Mouse (Mus musculus): ENCODE measurements around the gene Aebp2. TPM values are rescaled to one million over a fixed set of nuclear protein-coding genes. Genes with fewer than 3 reads are reported as not detected.
A peak's percentile ranks its signal among the peaks of the same experiment; 100 is the strongest.

The Aebp2 gene
- polyA plus RNA-seq, 1 experiment from 2014 or later, result 7.3 TPM

DNA sequence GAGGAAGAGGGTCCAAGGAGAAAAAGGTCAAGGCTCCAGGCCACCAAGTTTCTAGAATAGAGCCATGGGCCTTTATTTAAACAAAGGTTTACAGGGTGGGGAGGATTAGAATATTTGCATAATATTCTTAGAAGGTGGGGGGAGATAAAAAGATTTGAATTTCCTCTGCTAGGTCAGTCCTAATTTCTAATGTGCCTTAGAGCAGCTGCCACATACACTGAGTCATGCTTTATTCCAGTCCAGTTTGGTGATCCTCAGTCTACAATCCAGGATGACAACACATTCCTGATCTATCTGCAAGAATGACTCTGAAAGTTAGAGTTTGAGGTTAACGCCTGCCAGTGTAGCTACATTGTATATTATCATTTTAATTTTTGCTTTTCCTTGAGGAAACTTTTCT lies 841 bp upstream of the Aebp2 start:
- Histone ChIP-seq H3K4me3 (ENCODE audit: low read depth, low read length) (no peak overlapping the region), H3K9me3 (ENCODE audit: control insufficient read depth, low read length) (no peaks in the 10 kb centered on the region), H3K4me2 (replicated peaks; ENCODE audit: low read depth) (no peak overlapping the region), H3K27me3 (ENCODE audit: control insufficient read depth, insufficient read depth, low read length) (no peaks in the 10 kb centered on the region), H3K27ac (replicated peaks) (peak overlapping the region; percentile 80), H3K4me1 (replicated peaks; ENCODE audit: control insufficient read depth, insufficient read depth) (peaks cover 3% of the 10 kb centered on the region; the same call in 1 of the 2 replicates), H3K36me3 (ENCODE audit: control insufficient read depth, insufficient read depth, low read length) (no peaks in the 10 kb centered on the region), H3K9ac (ENCODE audit: low read length) (no peak overlapping the region)
- 86% methylated on average over 1 of the region's 1 CpGs for WGBS
- no peak for ATAC-seq (ENCODE audit: low FRiP score, low TSS enrichment)
- no peak for DNase-seq (ENCODE audit: low spot score)
- no peak for TF ChIP-seq CTCF (IDR thresholded peaks at IDR 0.05; ENCODE audit: low read depth)
- TF ChIP-seq EP300 (optimal IDR thresholded peaks at IDR 0.05), result no peak

DNA sequence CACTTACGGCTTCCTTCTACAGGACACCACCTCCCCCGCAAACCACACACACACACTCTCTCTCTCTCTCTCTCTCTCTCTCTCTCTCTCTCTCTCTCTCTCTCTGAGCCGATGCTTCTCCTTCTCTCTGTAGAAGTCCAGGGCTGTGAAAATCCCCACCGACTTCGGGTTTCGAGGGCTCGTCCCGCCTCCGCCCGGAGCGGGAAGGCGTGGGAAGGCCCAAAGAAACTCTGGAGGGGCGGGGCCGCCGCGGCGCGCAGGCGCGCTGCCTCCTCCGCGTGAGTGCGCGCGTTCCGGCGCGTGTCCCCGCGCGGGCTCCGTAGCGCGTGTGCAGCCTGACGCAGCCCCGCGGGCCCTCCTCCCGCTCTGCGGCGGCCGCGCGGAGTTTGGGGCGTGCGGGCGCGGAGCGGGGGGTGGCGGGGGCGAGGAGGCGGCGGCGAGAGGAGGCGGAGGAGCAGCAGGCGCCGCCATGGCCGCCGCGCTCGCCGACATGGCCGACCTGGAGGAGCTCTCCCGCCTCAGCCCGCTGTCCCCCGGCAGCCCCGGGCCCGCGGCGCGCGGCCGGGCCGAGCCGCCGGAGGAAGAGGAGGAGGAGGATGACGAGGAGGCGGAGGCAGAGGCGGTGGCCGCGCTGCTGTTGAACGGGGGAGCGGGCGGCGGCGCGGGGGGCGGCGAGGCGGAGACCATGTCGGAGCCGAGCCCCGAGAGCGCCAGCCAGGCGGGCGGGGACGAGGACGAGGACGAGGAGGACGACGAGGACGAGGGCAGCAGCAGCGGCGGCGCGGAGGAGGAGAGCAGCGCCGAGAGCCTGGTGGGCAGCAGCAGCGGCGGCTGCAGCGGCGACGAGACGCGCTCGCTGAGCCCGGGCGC lies 998 bp downstream of the Aebp2 start:
- Histone ChIP-seq H3K9ac (ENCODE audit: low read length) (peak overlapping the region; percentile 97), H3K36me3 (ENCODE audit: control insufficient read depth, insufficient read depth, low read length) (no peaks in the 10 kb centered on the region), H3K27me3 (ENCODE audit: control insufficient read depth, insufficient read depth, low read length) (no peaks in the 10 kb centered on the region), H3K27ac (replicated peaks) (peak overlapping the region; percentile 97), H3K4me2 (replicated peaks; ENCODE audit: low read depth) (peak overlapping the region; percentile 75), H3K4me3 (ENCODE audit: low read depth, low read length) (peak overlapping the region; percentile 94), H3K9me3 (ENCODE audit: control insufficient read depth, low read length) (no peaks in the 10 kb centered on the region), H3K4me1 (replicated peaks; ENCODE audit: control insufficient read depth, insufficient read depth) (peaks cover 3% of the 10 kb centered on the region; the same call in 1 of the 2 replicates)
- ATAC-seq (ENCODE audit: low FRiP score, low TSS enrichment), result peak; percentile 95
- TF ChIP-seq EP300 (optimal IDR thresholded peaks at IDR 0.05) (no peak), CTCF (IDR thresholded peaks at IDR 0.05; ENCODE audit: low read depth) (no peak)
- peak; percentile 95 for DNase-seq (ENCODE audit: low spot score)
- under 1% methylated on average over 96 of the region's 117 CpGs for WGBS

DNA sequence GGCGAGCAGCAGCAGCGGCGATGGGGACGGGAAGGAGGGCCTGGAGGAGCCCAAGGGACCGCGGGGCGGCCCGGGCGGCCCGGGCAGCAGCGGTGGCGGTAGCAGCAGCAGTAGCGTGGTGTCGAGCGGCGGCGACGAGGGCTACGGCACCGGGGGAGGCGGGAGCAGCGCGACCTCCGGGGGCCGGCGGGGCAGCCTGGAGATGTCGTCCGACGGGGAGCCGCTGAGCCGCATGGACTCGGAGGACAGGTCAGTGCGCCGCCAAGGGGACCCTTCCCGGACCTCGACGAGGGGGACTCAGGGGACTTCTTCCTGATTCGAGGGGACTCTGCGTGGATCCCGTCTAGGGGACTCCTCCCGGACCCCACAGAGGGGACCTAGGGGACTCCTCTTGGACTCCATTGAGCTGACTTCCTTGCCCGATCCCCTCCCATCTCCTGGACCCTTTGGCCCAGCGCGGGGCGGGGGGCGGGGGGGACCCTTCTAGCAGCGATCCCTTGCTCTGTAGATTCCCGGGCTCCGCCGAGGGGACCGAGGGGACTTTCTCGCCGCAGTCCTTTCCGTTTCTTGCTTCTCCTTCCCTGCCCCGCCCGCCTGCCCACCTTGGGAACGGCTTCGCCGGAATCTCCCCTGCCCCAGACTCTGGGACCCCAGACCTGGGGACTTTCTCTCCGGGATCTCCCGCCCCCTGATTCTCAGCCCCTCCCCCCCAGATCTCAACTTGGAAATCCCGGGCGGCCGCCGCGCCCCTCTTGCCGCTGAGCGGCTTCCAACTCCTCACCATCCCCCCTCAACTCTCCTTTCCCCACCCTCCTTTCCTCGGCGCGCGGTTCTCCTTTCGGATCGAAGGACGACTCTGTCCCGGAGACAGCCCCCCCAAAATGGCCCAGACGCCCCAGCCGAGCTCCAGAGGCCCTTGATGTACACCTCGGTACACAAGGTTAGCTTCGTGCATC lies 1.9 kb downstream of the Aebp2 start:
- Histone ChIP-seq H3K36me3 (ENCODE audit: control insufficient read depth, insufficient read depth, low read length) (no peaks in the 10 kb centered on the region), H3K4me2 (replicated peaks; ENCODE audit: low read depth) (peak overlapping the region; percentile 75), H3K27ac (replicated peaks) (peak overlapping the region; percentile 97), H3K4me1 (replicated peaks; ENCODE audit: control insufficient read depth, insufficient read depth) (peaks cover 3% of the 10 kb centered on the region; the same call in 1 of the 2 replicates), H3K9me3 (ENCODE audit: control insufficient read depth, low read length) (no peaks in the 10 kb centered on the region), H3K9ac (ENCODE audit: low read length) (peak overlapping the region; percentile 97), H3K4me3 (ENCODE audit: low read depth, low read length) (peak overlapping the region; percentile 94), H3K27me3 (ENCODE audit: control insufficient read depth, insufficient read depth, low read length) (no peaks in the 10 kb centered on the region)
- no peak for TF ChIP-seq CTCF (IDR thresholded peaks at IDR 0.05; ENCODE audit: low read depth)
- TF ChIP-seq EP300 (optimal IDR thresholded peaks at IDR 0.05), result no peak
- DNase-seq (ENCODE audit: low spot score) (peak; percentile 57), ATAC-seq (ENCODE audit: low FRiP score, low TSS enrichment) (peak; percentile 27)
- under 1% methylated on average over 67 of the region's 80 CpGs for WGBS

DNA sequence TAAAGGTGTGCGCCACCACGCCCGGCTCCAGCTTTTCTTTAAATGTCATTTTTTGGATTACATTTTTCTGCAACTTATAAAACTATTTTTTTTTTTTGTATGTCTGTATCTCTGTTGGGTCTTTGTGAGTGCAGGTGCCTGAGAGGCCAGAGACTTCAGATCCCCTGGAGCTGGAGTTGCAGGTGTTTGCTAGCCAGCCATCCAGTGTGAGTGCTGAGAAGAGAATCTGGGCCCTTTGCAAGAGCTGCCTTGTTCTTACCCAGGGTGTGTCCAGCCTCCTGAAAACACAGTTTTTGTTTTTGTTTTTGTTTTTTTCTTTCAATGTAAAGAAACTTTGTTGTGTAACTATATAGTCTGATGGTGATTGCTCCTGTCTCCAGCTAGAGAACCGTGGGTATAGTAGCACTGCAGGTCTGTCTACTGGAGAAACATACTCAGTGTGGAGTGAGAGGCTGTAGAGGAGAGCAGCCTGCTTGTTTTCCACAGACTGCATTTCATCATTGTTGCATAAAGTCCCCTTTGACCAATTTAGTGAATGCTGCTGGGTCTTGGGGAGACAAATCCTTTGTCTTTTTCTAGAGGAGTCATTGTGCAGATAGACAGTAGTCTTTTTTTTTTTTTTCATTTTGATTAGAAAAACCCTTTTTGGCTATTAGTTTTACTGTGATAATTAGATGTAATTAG lies 6.9 kb downstream of the Aebp2 start:
- no peaks in the 10 kb centered on the region; the same call in 1 of the 2 replicates for H3K4me1 ChIP-seq (replicated peaks; ENCODE audit: control insufficient read depth, insufficient read depth)
- H3K9me3 ChIP-seq (ENCODE audit: control insufficient read depth, low read length), result no peaks in the 10 kb centered on the region
- TF ChIP-seq EP300 (optimal IDR thresholded peaks at IDR 0.05), result no peak
- no peak for TF ChIP-seq CTCF (IDR thresholded peaks at IDR 0.05; ENCODE audit: low read depth)
- no peak for DNase-seq (ENCODE audit: low spot score)
- no peak overlapping the region for H3K9ac ChIP-seq (ENCODE audit: low read length)
- no peak for ATAC-seq (ENCODE audit: low FRiP score, low TSS enrichment)
- H3K36me3 ChIP-seq (ENCODE audit: control insufficient read depth, insufficient read depth, low read length), result peaks cover under 1% of the 10 kb centered on the region; the same call in 1 of the 2 replicates
- 80% methylated on average over 4 of the region's 4 CpGs for WGBS
- no peak overlapping the region for H3K27ac ChIP-seq (replicated peaks)
- H3K27me3 ChIP-seq (ENCODE audit: control insufficient read depth, insufficient read depth, low read length), result no peaks in the 10 kb centered on the region
- no peak overlapping the region for H3K4me2 ChIP-seq (replicated peaks; ENCODE audit: low read depth)
- H3K4me3 ChIP-seq (ENCODE audit: low read depth, low read length), result no peak overlapping the region

DNA sequence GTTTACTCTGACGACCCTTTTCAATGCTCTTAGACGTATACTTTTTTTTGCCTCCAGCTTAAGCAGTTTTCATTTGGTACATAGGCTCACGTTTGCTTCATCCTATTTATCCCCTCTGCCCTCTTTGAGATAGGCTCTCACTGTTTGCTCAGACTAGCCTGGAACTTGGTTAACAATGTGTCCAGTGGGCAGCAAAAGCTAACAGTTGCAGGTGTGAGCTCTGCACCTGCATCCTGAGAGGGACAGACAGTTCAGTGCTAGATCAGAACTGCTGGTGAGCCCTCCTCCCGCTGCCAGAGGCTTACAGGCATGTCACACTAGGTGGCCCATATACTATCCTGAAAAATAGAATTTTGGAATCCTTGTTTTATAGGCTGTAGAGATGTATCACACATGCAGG lies 7.8 kb downstream of the Aebp2 start:
- WGBS, result 46% methylated on average over 4 of the region's 4 CpGs
- no peak overlapping the region for H3K9ac ChIP-seq (ENCODE audit: low read length)
- no peaks in the 10 kb centered on the region; the same call in 1 of the 2 replicates for H3K4me1 ChIP-seq (replicated peaks; ENCODE audit: control insufficient read depth, insufficient read depth)
- ATAC-seq (ENCODE audit: low FRiP score, low TSS enrichment) (no peak), DNase-seq (ENCODE audit: low spot score) (no peak)
- no peaks in the 10 kb centered on the region for H3K27me3 ChIP-seq (ENCODE audit: control insufficient read depth, insufficient read depth, low read length)
- no peak overlapping the region for H3K4me2 ChIP-seq (replicated peaks; ENCODE audit: low read depth)
- no peak overlapping the region for H3K4me3 ChIP-seq (ENCODE audit: low read depth, low read length)
- peaks cover 3% of the 10 kb centered on the region; the same call in 1 of the 2 replicates for H3K36me3 ChIP-seq (ENCODE audit: control insufficient read depth, insufficient read depth, low read length)
- no peaks in the 10 kb centered on the region for H3K9me3 ChIP-seq (ENCODE audit: control insufficient read depth, low read length)
- TF ChIP-seq EP300 (optimal IDR thresholded peaks at IDR 0.05), result no peak
- TF ChIP-seq CTCF (IDR thresholded peaks at IDR 0.05; ENCODE audit: low read depth), result no peak
- no peak overlapping the region for H3K27ac ChIP-seq (replicated peaks)

All from stomach, postnatal 0 days (tissue).